Mouse (Mus musculus) brain, embryonic 18.5 days (tissue): Measurements from ENCODE around the gene A430078G23Rik.

ENCODE experiments used
- DNase-seq: peaks from one replicate; pipeline ENCODE4 v3.0.0-alpha.2; 2012; ENCODE audit warnings: low read depth, low spot score

A430078G23Rik gene

GRCm38 (mm10) chr8:3411085-3411484 is 57.9 kb downstream of the A430078G23Rik start:
- DNase-seq: no peak

- DNase-seq: no peak
Measured at GRCm38 (mm10) chr8:3411901-3412301, 58.7 kb downstream of the A430078G23Rik start.

- no peak for DNase-seq
Measured at GRCm38 (mm10) chr8:3412816-3413215, 59.6 kb downstream of the A430078G23Rik start.

- DNase-seq: no peak
Measured at GRCm38 (mm10) chr8:3414639-3415190, 61.5 kb downstream of the A430078G23Rik start.

- no peak for DNase-seq
Measured at GRCm38 (mm10) chr8:3415259-3415658, 62.0 kb downstream of the A430078G23Rik start.

GRCm38 (mm10) chr8:3415661-3416060 is 62.4 kb downstream of the A430078G23Rik start:
- no peak for DNase-seq

GRCm38 (mm10) chr8:3416846-3417245 is 63.6 kb downstream of the A430078G23Rik start:
- DNase-seq: no peak

- no peak for DNase-seq
Measured at GRCm38 (mm10) chr8:3417455-3417854, 64.2 kb downstream of the A430078G23Rik start.

- DNase-seq: no peak
Measured at GRCm38 (mm10) chr8:3418101-3418500, 64.9 kb downstream of the A430078G23Rik start.

- no peak for DNase-seq
Measured at GRCm38 (mm10) chr8:3420105-3420706, 67.0 kb downstream of the A430078G23Rik start.

- no peak for DNase-seq
Measured at GRCm38 (mm10) chr8:3421507-3421906, 68.3 kb downstream of the A430078G23Rik start.

GRCm38 (mm10) chr8:3425217-3425616 is 72.0 kb downstream of the A430078G23Rik start:
- no peak for DNase-seq

- DNase-seq: no peak
Measured at GRCm38 (mm10) chr8:3426211-3426610, 73.0 kb downstream of the A430078G23Rik start.

GRCm38 (mm10) chr8:3428426-3428825 is 75.2 kb downstream of the A430078G23Rik start:
- DNase-seq: no peak

- DNase-seq: no peak
Measured at GRCm38 (mm10) chr8:3429966-3430365, 76.8 kb downstream of the A430078G23Rik start.

GRCm38 (mm10) chr8:3431113-3431512 is 77.9 kb downstream of the A430078G23Rik start:
- no peak for DNase-seq

- DNase-seq: no peak
Measured at GRCm38 (mm10) chr8:3436492-3436891, 83.3 kb downstream of the A430078G23Rik start.

GRCm38 (mm10) chr8:3439510-3439909 is 86.3 kb downstream of the A430078G23Rik start:
- no peak for DNase-seq
